Mouse (Mus musculus) myocyte (in vitro differentiated cells): Measurements from ENCODE around the gene Hipk2.

ENCODE experiments used
- MAX ChIP-seq: IDR thresholded peaks from one replicate; pipeline ENCODE4 v1.6.1; 2011; ENCODE audit warnings: low read depth, mild to moderate bottlenecking, control low read depth
- MYOD1 ChIP-seq, 3 experiments: IDR thresholded peaks; one replicate each; pipeline ENCODE4 v1.6.1; 2011; ENCODE audit warnings: control low read depth in 2 of 3, low read depth in 2 of 3, mild to moderate bottlenecking in 2 of 3, moderate library complexity in 1 of 3; ENCODE audit not compliant: insufficient read length in 2 of 3, control insufficient read depth in 1 of 3
- POLR2A ChIP-seq: IDR thresholded peaks from one replicate; pipeline ENCODE4 v1.6.1; 2011; ENCODE audit warnings: low read depth, mild to moderate bottlenecking, control low read depth, moderate library complexity; ENCODE audit not compliant: insufficient read length

DNA sequence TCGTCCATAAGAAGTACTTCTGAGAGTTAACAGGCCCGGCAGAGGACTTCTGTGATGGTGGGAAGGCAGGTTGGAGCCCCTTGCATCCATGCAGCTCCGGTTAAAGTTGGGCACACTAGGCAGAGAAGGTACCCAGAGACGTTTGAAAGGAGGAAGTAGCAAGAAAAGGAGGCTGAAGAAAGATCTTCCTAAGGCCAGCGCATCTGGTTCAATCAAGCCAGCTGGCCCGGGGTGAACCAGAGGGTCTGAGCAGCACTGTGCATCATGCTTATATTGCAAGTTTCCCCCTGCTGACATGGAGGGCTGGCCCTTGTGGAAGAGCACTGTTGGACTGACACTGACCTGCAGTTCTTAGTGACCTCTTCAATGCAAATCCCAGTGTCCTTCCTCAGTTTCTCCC is 6.0 kb upstream of the Hipk2 start:
- TF ChIP-seq MYOD1 (IDR thresholded peaks at IDR 0.05; ENCODE audit: control insufficient read depth in 1 of 3, insufficient read length in 2 of 3, low read depth in 2 of 3) (no peak), MAX (no peak), POLR2A (no peak)
